Mouse (Mus musculus) erythroblast, embryonic 14.5 days (primary cell): ENCODE measurements around the gene Snapc5. TPM values are rescaled to one million over a fixed set of nuclear protein-coding genes. Genes with fewer than 3 reads are reported as not detected.
"Not testable (repeated sequence)": the region's sequence is repeated elsewhere in the genome, so short reads cannot be mapped to it uniquely, and the experiment has no call there.

Experiments
- H3K27me3 ChIP-seq: 2 replicates; pipeline ENCODE4 v1.6.1; 2012; ENCODE audit warnings: inconsistent platforms; ENCODE audit not compliant: control insufficient read depth
- H3K36me3 ChIP-seq: 2 replicates; pipeline ENCODE4 v1.6.1; 2012; ENCODE audit warnings: mild to moderate bottlenecking, inconsistent platforms; ENCODE audit not compliant: control insufficient read depth
- H3K4me1 ChIP-seq: 2 replicates; pipeline ENCODE4 v1.6.1; 2012; ENCODE audit warnings: inconsistent platforms; ENCODE audit not compliant: control insufficient read depth
- H3K4me3 ChIP-seq: replicated peaks from 2 replicates; pipeline ENCODE3; 2012; ENCODE audit warnings: moderate library complexity, mild to moderate bottlenecking, inconsistent platforms
- H3K9me3 ChIP-seq: 2 replicates; pipeline ENCODE4 v1.6.1; 2012; ENCODE audit warnings: low read length, inconsistent platforms, mixed read lengths; ENCODE audit not compliant: control insufficient read depth
- GATA1 ChIP-seq: IDR thresholded peaks from 2 replicates; pipeline ENCODE4 v1.6.1; 2012; ENCODE audit warnings: low read length, inconsistent platforms, mixed read lengths
- TAL1 ChIP-seq: IDR thresholded peaks from 3 replicates; pipeline ENCODE4 v1.6.1; 2012; ENCODE audit warnings: low read length, inconsistent platforms, mixed read lengths
- polyA plus RNA-seq: library from polyadenylated mRNA; stranded (reverse); fragments of >175 nt; gene quantifications from 2 replicates; pipeline ENCODE4 v1.2.3, GENCODE M21; 2012

Gene Snapc5
- polyA plus RNA-seq = 0.11 TPM in 2 replicates

GRCm38 (mm10) chr9:64178974-64179646 lies at the start of gene Snapc5:
TSS of gene Snapc5 (plus strand) at chr9:64179274.
- TF ChIP-seq TAL1 = no peak
- TF ChIP-seq GATA1 = no peak
- H3K4me1 ChIP-seq = peaks cover 40% of the 10 kb centered on the region
- H3K36me3 ChIP-seq = peaks cover 87% of the 10 kb centered on the region
- peak within 1 kb of the TSS; percentile 65 for H3K4me3 ChIP-seq
- no peaks in the 10 kb centered on the region for H3K9me3 ChIP-seq
- H3K27me3 ChIP-seq = no peaks in the 10 kb centered on the region

- H3K27me3 ChIP-seq = no peaks in the 10 kb centered on the region
- no peak for TF ChIP-seq GATA1
- no peak for TF ChIP-seq TAL1
- peaks cover 15% of the 10 kb centered on the region for H3K36me3 ChIP-seq
- H3K9me3 ChIP-seq = no peaks in the 10 kb centered on the region; the same call in 1 of the 2 replicates
- no peaks in the 10 kb centered on the region for H3K4me1 ChIP-seq
- H3K4me3 ChIP-seq = no peak overlapping the region
Measured at GRCm38 (mm10) chr9:64131623-64132022, 47.5 kb upstream of the Snapc5 start.

DNA sequence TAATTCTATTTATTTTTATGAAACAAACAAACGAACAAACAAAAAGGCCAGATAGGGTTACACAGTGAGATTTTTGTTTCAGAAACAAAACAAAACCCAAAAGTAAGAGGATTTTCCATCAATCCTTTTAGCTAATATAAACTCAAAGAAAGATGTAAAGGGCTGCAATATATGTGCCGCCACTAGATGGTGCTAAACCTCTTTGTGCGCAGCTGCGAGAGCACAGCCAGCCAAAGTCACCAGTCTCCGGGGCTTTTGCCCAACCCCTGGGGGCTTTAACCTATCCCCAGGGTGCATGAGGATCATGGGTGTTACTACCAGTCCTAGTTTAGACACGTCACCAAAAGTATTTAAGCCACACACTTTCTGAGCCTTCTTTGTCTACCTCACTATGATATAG lies 40.2 kb upstream of the Snapc5 start:
- H3K9me3 ChIP-seq, H3K4me1 ChIP-seq, H3K27me3 ChIP-seq, H3K4me3 ChIP-seq: not testable (repeated sequence)
- peaks cover 82% of the 10 kb centered on the region for H3K36me3 ChIP-seq

DNA sequence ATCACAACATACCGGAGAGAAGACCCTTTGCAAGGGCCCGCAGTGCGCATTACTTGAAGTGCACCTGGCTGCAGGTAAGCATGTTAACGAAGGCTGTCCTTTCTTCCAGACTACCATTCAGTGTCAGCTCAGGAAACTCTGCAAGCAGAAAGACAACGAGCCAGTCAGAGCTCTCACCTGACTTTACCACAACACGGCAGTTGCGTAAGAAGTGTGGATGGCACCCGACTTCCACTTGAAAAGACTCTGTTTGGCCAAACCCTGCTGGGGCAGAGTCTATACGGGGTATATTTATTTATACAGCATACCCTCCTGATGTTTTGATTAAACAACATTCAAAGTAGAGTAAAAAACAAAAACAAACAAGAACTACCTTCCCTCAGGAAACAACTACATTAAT lies 39.2 kb upstream of the Snapc5 start:
- no peak for TF ChIP-seq TAL1
- no peak for TF ChIP-seq GATA1
- no peak overlapping the region for H3K4me3 ChIP-seq
- no peaks in the 10 kb centered on the region for H3K27me3 ChIP-seq
- no peaks in the 10 kb centered on the region for H3K9me3 ChIP-seq
- peaks cover 90% of the 10 kb centered on the region for H3K36me3 ChIP-seq
- H3K4me1 ChIP-seq = no peaks in the 10 kb centered on the region

DNA sequence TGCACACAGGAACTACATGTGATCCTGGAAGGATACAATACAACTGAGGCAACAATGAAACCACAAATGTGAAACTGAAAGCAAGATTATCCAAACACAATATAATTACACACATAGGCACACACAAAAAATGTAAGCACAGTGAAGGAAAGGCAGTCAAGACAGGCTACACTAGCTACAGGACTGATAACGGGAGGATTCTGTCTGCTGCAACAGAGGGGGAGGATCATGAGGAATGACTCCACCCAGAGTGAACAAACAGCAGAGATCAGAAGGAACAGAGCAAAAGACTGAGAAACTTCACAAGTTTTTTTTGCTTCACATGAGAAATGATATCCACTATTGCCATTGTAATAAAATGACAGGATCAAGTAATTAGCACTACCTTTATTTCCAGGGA lies 22.4 kb upstream of the Snapc5 start:
- Histone ChIP-seq H3K4me1 (peaks cover 11% of the 10 kb centered on the region), H3K9me3 (no peaks in the 10 kb centered on the region), H3K36me3 (peaks cover 92% of the 10 kb centered on the region), H3K4me3 (no peak overlapping the region), H3K27me3 (no peaks in the 10 kb centered on the region)
- TF ChIP-seq GATA1 (no peak), TAL1 (no peak)

GRCm38 (mm10) chr9:64160471-64160870 lies 18.6 kb upstream of the Snapc5 start:
- H3K9me3 ChIP-seq = no peaks in the 10 kb centered on the region
- peaks cover 11% of the 10 kb centered on the region for H3K4me1 ChIP-seq
- peaks cover 95% of the 10 kb centered on the region for H3K36me3 ChIP-seq
- no peak overlapping the region for H3K4me3 ChIP-seq
- TF ChIP-seq GATA1 (no peak), TAL1 (no peak)
- H3K27me3 ChIP-seq = no peaks in the 10 kb centered on the region

DNA sequence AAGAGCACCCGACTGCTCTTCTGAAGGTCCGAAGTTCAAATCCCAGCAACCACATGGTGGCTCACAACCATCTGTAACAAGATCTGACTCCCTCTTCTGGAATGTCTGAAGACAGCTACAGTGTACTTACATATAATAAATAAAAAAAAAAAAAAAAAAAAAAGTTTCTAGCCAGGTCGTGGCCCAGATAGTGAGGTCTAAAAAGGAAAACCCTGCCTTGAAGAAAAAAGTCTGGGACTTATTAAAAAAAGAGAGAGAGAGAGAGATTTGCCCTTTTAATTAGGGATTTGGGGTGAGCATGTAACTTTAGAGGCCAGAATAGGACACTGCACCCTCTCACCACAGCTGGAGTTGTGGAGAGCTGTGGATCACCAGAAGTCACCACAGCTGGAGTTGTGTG lies 9.1 kb upstream of the Snapc5 start:
- H3K27me3 ChIP-seq, H3K4me3 ChIP-seq, H3K9me3 ChIP-seq: not testable (repeated sequence)
- Histone ChIP-seq H3K36me3 (peaks cover 62% of the 10 kb centered on the region), H3K4me1 (peaks cover 26% of the 10 kb centered on the region)

DNA sequence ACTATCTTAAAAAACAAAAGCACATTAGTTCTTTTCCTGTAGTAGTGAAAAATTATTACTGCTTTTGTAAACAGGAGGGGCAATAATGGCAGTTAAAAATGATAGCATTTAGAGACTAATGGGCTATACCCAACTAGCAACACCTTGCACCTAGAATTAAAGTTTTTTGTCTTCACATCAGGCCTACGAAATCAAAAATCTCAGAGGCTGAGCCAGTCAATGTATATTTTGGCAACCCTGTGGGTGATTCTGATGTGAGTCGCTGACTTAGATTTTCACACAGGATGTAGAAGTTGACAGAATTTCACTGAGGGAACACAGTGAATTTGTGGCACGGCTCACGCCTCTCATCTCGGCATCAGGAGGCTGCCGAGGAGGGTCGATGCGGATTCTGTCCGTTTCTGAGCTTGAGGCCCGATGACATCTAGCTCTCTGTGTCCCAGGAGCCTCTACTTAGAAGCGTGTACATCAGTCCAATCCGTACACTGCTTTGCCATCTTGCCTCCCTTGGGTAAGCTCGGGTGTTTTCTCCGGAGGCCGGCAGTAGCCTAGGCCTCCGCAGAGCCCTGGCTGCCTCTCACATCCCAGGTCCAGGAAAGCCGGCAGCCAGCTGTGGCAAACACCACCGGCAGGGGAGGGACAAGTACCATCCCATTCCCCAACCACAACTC lies 6.8 kb upstream of the Snapc5 start:
- peak overlapping the region; percentile 68 for H3K4me3 ChIP-seq
- no peaks in the 10 kb centered on the region for H3K27me3 ChIP-seq
- peaks cover 62% of the 10 kb centered on the region for H3K36me3 ChIP-seq
- no peaks in the 10 kb centered on the region for H3K9me3 ChIP-seq
- H3K4me1 ChIP-seq = peaks cover 43% of the 10 kb centered on the region
- no peak for TF ChIP-seq GATA1
- TF ChIP-seq TAL1 = no peak

- Histone ChIP-seq H3K4me1 (peaks cover 43% of the 10 kb centered on the region), H3K27me3 (no peaks in the 10 kb centered on the region), H3K4me3 (peak within 1 kb of the TSS; percentile 68), H3K36me3 (peaks cover 62% of the 10 kb centered on the region), H3K9me3 (no peaks in the 10 kb centered on the region)
- peak; percentile 60 for TF ChIP-seq GATA1
- no peak for TF ChIP-seq TAL1
Measured at GRCm38 (mm10) chr9:64172816-64173665, 6.0 kb upstream of the Snapc5 start, which contains the start of the genes Zwilch and Rpl4. TSS of gene Zwilch (minus strand) at chr9:64173104. TSS of gene Rpl4 (plus strand) at chr9:64173375.
